Mouse (Mus musculus) CH12.LX (cell line): ENCODE results near the gene Ireb2. TPM values are rescaled to one million over a fixed set of nuclear protein-coding genes. Genes with fewer than 3 reads are reported as not detected.
"Not testable (repeated sequence)": the region's sequence is repeated elsewhere in the genome, so short reads cannot be mapped to it uniquely, and the experiment has no call there.

ENCODE experiments used
- DNase-seq: peaks from one replicate; pipeline ENCODE4 v3.0.0-alpha.2; 2013; ENCODE audit errors: extremely low read depth
- H3K27ac ChIP-seq: 2 replicates; pipeline ENCODE4 v1.5.1; 2012; ENCODE audit warnings: low read depth, mild to moderate bottlenecking, control low read depth, moderate library complexity; ENCODE audit not compliant: insufficient read depth
- H3K27me3 ChIP-seq: replicated peaks from 2 replicates; pipeline ENCODE3; 2012; ENCODE audit warnings: inconsistent platforms
- H3K36me3 ChIP-seq, 2 experiments: replicated peaks in 1 of 2; 2 replicates each; pipeline versions ENCODE3 to v1.6.1; 2012; ENCODE audit warnings: inconsistent platforms in 1 of 2, low read length in 1 of 2, mild to moderate bottlenecking in 1 of 2, mixed read lengths in 1 of 2, moderate library complexity in 1 of 2; ENCODE audit not compliant: control insufficient read depth in 1 of 2, insufficient read depth in 1 of 2
- H3K4me1 ChIP-seq, 2 experiments: 2 replicates each; pipeline ENCODE4 v1.6.1; 2012; ENCODE audit warnings: inconsistent platforms in 1 of 2, moderate library complexity in 1 of 2; ENCODE audit not compliant: insufficient read depth in 2 of 2, control insufficient read depth in 1 of 2
- H3K4me2 ChIP-seq: 2 replicates; pipeline ENCODE4 v1.6.1; 2012; ENCODE audit warnings: low read depth, mild to moderate bottlenecking, control low read depth; ENCODE audit not compliant: poor library complexity, insufficient read depth, severe bottlenecking
- H3K4me3 ChIP-seq, 3 experiments: fragments of 150-350 bp in 1 of 3; sonication (generic) in 1 of 3; replicated peaks in 1 of 3; 2 replicates each; pipeline versions ENCODE3 to v1.5.1; 2011 to 2012; ENCODE audit warnings: low read depth in 2 of 3, low read length in 2 of 3, mild to moderate bottlenecking in 2 of 3, moderate library complexity in 2 of 3, control low read depth in 1 of 3, improper control_type of control experiment in 1 of 3, inconsistent platforms in 1 of 3, mixed read lengths in 1 of 3; ENCODE audit not compliant: poor library complexity in 1 of 3
- H3K79me2 ChIP-seq: replicated peaks from 2 replicates; pipeline ENCODE4 v1.6.1; 2012; ENCODE audit warnings: mild to moderate bottlenecking, moderate library complexity; ENCODE audit not compliant: control insufficient read depth, poor library complexity, insufficient read depth, severe bottlenecking; ENCODE audit errors: extremely low read depth
- H3K9ac ChIP-seq: 2 replicates; pipeline ENCODE4 v1.6.1; 2012; ENCODE audit warnings: low read depth, mild to moderate bottlenecking, control low read depth, moderate library complexity; ENCODE audit not compliant: insufficient read depth
- H3K9me3 ChIP-seq: replicated peaks from 2 replicates; pipeline ENCODE3; 2012; ENCODE audit warnings: low read length, inconsistent platforms, mixed read lengths
- BHLHE40 ChIP-seq: IDR thresholded peaks from 2 replicates; pipeline ENCODE4 v1.6.1; 2011; ENCODE audit warnings: mild to moderate bottlenecking, low read depth, low read length, improper control_type of control experiment
- ELF1 ChIP-seq: IDR thresholded peaks from 2 replicates; pipeline ENCODE4 v1.6.1; 2014; ENCODE audit warnings: low read depth, mild to moderate bottlenecking, inconsistent platforms, low read length, improper control_type of control experiment
- EP300 ChIP-seq: IDR thresholded peaks from 2 replicates; pipeline ENCODE4 v1.6.1; 2011; ENCODE audit warnings: low read length, improper control_type of control experiment
- ETS1 ChIP-seq: conservative IDR thresholded peaks from 2 replicates; pipeline ENCODE4 v1.6.1; 2012; ENCODE audit warnings: low read depth, mild to moderate bottlenecking, inconsistent platforms, low read length, improper control_type of control experiment, moderate library complexity
- GABPA ChIP-seq: IDR thresholded peaks from 2 replicates; pipeline ENCODE4 v1.6.1; 2012; ENCODE audit warnings: low read depth, low read length, improper control_type of control experiment, inconsistent platforms; ENCODE audit not compliant: insufficient replicate concordance
- HCFC1 ChIP-seq: IDR thresholded peaks from 2 replicates; pipeline ENCODE4 v1.6.1; 2012; ENCODE audit warnings: low read depth, mild to moderate bottlenecking, inconsistent platforms, low read length, improper control_type of control experiment
- IRF4 ChIP-seq: IDR thresholded peaks from 2 replicates; pipeline ENCODE4 v1.6.1; 2014; ENCODE audit warnings: low read depth, mild to moderate bottlenecking, inconsistent platforms, low read length, improper control_type of control experiment
- KAT2A ChIP-seq: IDR thresholded peaks from 2 replicates; pipeline ENCODE4 v1.6.1; 2012; ENCODE audit warnings: low read length, improper control_type of control experiment, inconsistent platforms; ENCODE audit not compliant: insufficient replicate concordance
- MAX ChIP-seq: IDR thresholded peaks from 2 replicates; pipeline ENCODE4 v1.6.1; 2011; ENCODE audit warnings: low read length, improper control_type of control experiment
- MAZ ChIP-seq: IDR thresholded peaks from 2 replicates; pipeline ENCODE4 v1.6.1; 2012; ENCODE audit warnings: low read depth, mild to moderate bottlenecking, inconsistent platforms, low read length, improper control_type of control experiment, moderate library complexity
- MEF2A ChIP-seq: IDR thresholded peaks from 2 replicates; pipeline ENCODE4 v1.6.1; 2014; ENCODE audit warnings: low read depth, mild to moderate bottlenecking, inconsistent platforms, low read length, improper control_type of control experiment, borderline replicate concordance
- NELFE ChIP-seq: IDR thresholded peaks from 2 replicates; pipeline ENCODE4 v1.6.1; 2011; ENCODE audit warnings: low read depth, low read length, improper control_type of control experiment
- RCOR1 ChIP-seq: conservative IDR thresholded peaks from 2 replicates; pipeline ENCODE4 v1.6.1; 2012; ENCODE audit warnings: low read depth, mild to moderate bottlenecking, inconsistent platforms, low read length, improper control_type of control experiment
- SIN3A ChIP-seq: IDR thresholded peaks from 2 replicates; pipeline ENCODE4 v1.6.1; 2012; ENCODE audit warnings: low read length, improper control_type of control experiment, inconsistent platforms
- TBP ChIP-seq: conservative IDR thresholded peaks from 2 replicates; pipeline ENCODE4 v1.6.1; 2011; ENCODE audit warnings: low read depth, low read length, improper control_type of control experiment
- TCF12 ChIP-seq: IDR thresholded peaks from 2 replicates; pipeline ENCODE4 v1.6.1; 2014; ENCODE audit warnings: low read depth, mild to moderate bottlenecking, inconsistent platforms, low read length, improper control_type of control experiment
- dilution Hi-C: fragments of 300-500 bp; cut with MboI; formaldehyde crosslinking; loops from 2 replicates; pipeline ENCODE4 v1.14.3; 2020; ENCODE audit warnings: low sequenced_read_pairs; ENCODE audit not compliant: extremely low pct_unique_long_range_greater_than_20kb, extremely low pct_ligation_motif_present
- in situ Hi-C: fragments of 300-500 bp; cut with MboI; formaldehyde crosslinking; loops from 3 replicates; pipeline ENCODE4 v1.14.3; 2019; ENCODE audit warnings: low sequenced_read_pairs, low pct_ligation_motif_present, low pct_unique_long_range_greater_than_20kb, mixed read lengths
- polyA plus RNA-seq: library from polyadenylated mRNA; unstranded; fragments of >175 nt; gene quantifications from 2 replicates; pipeline ENCODE4 v1.2.1, GENCODE M21; 2012; ENCODE audit warnings: low read depth; ENCODE audit not compliant: insufficient read length
- total RNA-seq, 2 experiments: library from RNA; depleted of rRNA; stranded (reverse); fragments of 300-350 nt in 1 of 2; fragments of >200 nt in 1 of 2; gene quantifications; 2 replicates each; pipeline ENCODE4 v1.2.3; 2012 to 2014

Ireb2 gene
- total and polyA plus RNA-seq, 3 experiments = 15.0 to 39.8 (median 37.6) TPM

DNA sequence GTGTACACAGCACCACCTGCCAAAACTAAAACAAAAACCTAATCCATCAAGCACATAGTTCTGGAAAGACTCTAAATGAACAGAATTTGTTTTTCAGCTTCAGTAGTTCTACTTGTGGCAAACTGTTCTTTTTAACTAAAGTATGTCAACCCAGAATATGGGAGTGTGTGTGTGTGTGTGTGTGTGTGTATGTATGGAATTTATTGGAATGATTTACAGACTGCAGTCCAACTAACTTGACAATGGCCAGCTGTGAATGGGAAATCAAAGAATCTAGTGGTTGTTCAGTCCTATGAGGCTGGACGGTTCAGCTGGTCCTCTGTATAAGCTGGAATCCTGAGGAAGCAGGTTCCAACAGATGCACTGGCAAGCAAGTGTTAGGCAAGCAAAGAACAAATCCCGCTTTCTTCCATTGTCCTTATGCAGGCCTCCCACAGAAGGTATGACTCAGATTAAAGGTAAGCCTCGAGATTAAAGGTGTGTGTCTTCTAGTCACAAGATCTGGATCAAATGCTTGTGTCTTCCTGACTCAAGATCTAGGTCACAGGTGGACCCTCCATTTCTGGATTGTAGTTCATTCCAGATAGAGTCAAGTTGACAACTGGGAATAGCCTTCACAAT lies 18.9 kb upstream of the Ireb2 start:
- H3K9me3 ChIP-seq = no peaks in the 10 kb centered on the region
- 0 out of 4 replicates have a peak, but pooled peaks cover 0 to 5% of the 10 kb centered on the region in 2 experiments for H3K4me1 ChIP-seq
- no peak for DNase-seq
- H3K36me3 ChIP-seq = no peaks in the 10 kb centered on the region
- no peak overlapping the region for H3K4me3 ChIP-seq
- dilution Hi-C loops = no loop called here
- no peak overlapping the region for H3K9ac ChIP-seq
- no peak overlapping the region for H3K4me2 ChIP-seq
- H3K27me3 ChIP-seq = no peaks in the 10 kb centered on the region
- no peaks in the 10 kb centered on the region for H3K79me2 ChIP-seq
- no peak overlapping the region for H3K27ac ChIP-seq
- TF ChIP-seq BHLHE40 (no peak), NELFE (no peak), TCF12 (no peak), MEF2A (no peak), SIN3A (no peak), TBP (no peak), EP300 (no peak), RCOR1 (no peak), HCFC1 (no peak), ELF1 (no peak)
- in situ Hi-C loops = no loop called here

DNA sequence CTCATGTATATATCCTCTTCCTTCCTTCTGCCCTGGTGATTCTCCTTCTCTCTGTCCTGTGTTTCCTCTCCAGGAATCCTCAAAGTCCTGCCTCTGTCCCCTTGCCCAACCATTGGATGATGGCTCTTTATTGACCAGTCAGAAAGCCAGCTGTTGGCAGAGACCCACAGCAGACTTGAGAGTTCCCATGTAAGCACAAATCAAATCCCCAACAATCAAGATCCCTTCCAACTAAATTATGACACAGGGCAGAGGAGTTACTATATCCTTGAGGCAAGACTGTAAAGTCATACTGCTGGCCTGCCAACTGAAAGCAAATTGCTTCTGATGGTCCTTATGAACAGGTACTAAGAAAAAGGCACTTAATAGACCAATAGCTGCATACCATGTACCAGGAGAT lies 15.4 kb upstream of the Ireb2 start:
- no peak overlapping the region for H3K4me2 ChIP-seq
- 0 out of 4 replicates have a peak, but pooled peaks cover 0 to 5% of the 10 kb centered on the region in 2 experiments for H3K4me1 ChIP-seq
- no peak overlapping the region for H3K27ac ChIP-seq
- dilution Hi-C loops (no loop called here), in situ Hi-C loops (no loop called here)
- no peaks in the 10 kb centered on the region for H3K79me2 ChIP-seq
- no peak overlapping the region for H3K9ac ChIP-seq
- H3K9me3 ChIP-seq = no peaks in the 10 kb centered on the region
- H3K4me3 ChIP-seq = no peak overlapping the region
- no peak for DNase-seq
- peaks cover 11% of the 10 kb centered on the region for H3K27me3 ChIP-seq
- no peaks in the 10 kb centered on the region for H3K36me3 ChIP-seq
- TF ChIP-seq TCF12 = no peak
- no peak for TF ChIP-seq IRF4
- TF ChIP-seq EP300 = no peak
- TF ChIP-seq KAT2A = no peak
- no peak for TF ChIP-seq ETS1
- TF ChIP-seq MAX = no peak
- no peak for TF ChIP-seq MAZ
- no peak for TF ChIP-seq GABPA
- TF ChIP-seq MEF2A = no peak

DNA sequence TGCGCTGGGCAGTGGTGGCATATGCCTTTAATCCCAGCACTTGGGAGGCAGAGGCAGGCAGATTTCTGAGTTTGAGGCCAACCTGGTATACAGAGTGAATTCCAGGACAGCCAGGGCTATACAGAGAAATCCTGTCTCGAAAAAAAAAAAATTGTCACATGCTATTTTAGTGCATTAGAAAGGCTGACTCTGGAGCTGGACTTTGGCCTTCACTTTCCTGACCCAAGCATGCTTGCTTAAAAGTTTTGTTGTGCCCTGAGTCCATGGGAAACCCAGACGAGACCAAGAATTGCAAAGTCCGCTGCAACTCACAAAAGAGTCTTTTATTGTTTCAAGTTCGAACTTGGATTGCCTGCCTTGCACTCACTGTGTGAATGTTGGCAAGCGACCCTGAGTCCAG lies 10.6 kb upstream of the Ireb2 start:
- DNase-seq, dilution Hi-C loops, H3K4me1 ChIP-seq, H3K9me3 ChIP-seq, H3K36me3 ChIP-seq, H3K4me3 ChIP-seq, H3K4me2 ChIP-seq, H3K79me2 ChIP-seq, H3K9ac ChIP-seq, in situ Hi-C loops, H3K27ac ChIP-seq: not testable (repeated sequence)
- peaks cover 36% of the 10 kb centered on the region for H3K27me3 ChIP-seq
